Mouse (Mus musculus): ENCODE results near the gene Slc44a2. TPM values are rescaled to one million over a fixed set of nuclear protein-coding genes. Genes with fewer than 3 reads are reported as not detected.
"Not testable (repeated sequence)": the region's sequence is repeated elsewhere in the genome, so short reads cannot be mapped to it uniquely, and the experiment has no call there.

The Slc44a2 gene
- 10 to 100 TPM; 35.2 to 54.2 TPM for total RNA-seq (2021)
- long read RNA-seq, experiment 1, transcript Slc44a2-210 (22 exons, 3,478 nt): major isoform, 12 of 22 reads
- long read RNA-seq, experiment 1, partial matches to known transcripts: 2 of 22 reads
- long read RNA-seq, experiment 1, other reads (novel, unspliced or antisense): 8 of 22 reads
- long read RNA-seq, experiment 2, transcript Slc44a2-210 (22 exons, 3,478 nt): major isoform, 11 of 16 reads
- long read RNA-seq, experiment 2, partial matches to known transcripts: 1 of 16 reads
- long read RNA-seq, experiment 2, other reads (novel, unspliced or antisense): 4 of 16 reads

DNA sequence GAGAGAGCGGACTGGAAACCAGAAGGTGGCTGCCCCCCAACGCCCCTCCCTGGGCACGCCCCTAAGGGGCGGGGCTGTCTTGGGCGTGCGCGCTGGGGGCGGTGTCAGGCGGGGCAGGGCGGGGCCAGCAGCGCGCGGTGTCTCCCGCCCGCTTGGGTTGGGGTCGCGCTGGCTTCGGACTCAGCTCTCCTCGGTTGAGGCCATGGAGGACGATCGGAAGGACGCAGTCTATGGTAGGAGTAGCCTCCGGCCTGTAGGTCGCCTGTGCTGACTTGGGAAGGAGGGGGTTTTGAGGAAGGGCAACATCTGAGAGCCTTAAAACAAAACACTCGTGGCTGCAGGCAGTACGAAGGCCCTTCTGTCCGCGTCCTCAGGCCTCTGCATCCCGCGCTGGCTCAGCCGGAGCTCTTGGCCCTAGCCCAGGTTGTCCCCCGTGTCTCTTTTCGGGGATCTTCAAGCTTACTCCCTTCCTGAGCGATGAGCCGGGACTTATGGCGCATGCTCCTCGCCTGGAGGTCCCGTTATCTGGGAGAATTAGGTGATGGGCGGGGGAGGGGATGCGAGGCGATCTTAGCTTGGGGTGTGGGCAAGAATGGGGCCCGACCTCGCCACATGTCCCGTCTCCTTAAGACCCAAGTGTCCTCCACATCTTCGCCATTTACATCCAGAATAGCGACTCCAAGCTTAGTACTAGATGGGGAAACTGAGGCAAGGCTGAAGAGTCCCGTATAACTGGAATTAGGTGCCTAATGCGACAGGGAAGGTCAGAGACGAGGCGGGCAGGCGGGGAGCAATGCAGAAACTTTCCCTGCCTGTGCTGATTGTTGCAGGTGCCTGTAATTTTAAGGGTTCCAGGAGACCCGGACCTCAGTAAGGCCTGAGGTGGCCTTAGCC, at the start of gene Slc44a2:
Gene Slc44a2 (plus strand): TSS at position 80 of the 894 bp plus-strand sequence.
- peak; percentile 91 to 94 for DNase-seq

DNA sequence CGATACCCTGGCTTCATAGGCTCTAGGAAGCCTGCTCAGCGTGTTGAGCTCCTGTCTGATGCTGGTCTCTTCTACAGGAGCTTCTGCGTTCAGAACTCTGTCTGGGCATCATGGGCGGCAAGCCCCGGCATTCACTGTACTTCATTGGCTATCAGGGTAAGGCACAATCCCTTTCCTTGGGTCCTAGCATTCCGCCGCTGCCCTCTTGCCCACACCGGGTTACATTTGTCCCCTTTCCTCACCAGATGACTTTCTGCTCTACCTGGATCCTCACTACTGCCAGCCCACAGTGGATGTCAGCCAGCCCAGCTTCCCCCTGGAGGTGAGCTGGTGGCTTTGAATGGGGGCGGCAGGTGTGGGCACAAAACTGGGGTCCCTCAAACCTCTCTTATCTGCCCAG, 48.1 kb upstream of the Slc44a2 start:
- no peak for DNase-seq

DNA sequence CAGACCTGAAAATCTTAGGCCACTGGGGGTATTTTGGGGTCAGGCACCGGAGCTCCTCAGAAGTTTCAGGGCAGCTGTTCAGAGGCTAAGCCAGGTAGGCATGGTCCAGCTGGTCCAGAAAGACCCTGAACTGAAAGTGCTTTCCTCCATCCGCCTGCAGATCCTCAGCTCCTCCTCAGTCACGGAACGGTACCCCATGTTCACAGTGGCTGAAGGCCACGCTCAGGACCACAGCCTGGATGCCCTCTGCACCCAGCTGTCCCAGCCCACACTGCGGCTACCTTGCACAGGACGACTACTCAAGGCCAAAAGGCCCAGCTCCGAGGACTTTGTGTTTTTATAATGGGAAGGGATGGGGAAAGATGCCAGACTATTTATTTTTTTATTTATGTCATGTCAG, 47.4 kb upstream of the Slc44a2 start:
- DNase-seq: no peak

- DNase-seq: no peak
Observed at GRCm38 (mm10) chr9:21273520-21274228, 46.8 kb upstream of the Slc44a2 start.

GRCm38 (mm10) chr9:21274336-21274735, 46.2 kb upstream of the Slc44a2 start:
- DNase-seq: no peak

GRCm38 (mm10) chr9:21275013-21275710, 45.3 kb upstream of the Slc44a2 start:
- no peak for DNase-seq

DNA sequence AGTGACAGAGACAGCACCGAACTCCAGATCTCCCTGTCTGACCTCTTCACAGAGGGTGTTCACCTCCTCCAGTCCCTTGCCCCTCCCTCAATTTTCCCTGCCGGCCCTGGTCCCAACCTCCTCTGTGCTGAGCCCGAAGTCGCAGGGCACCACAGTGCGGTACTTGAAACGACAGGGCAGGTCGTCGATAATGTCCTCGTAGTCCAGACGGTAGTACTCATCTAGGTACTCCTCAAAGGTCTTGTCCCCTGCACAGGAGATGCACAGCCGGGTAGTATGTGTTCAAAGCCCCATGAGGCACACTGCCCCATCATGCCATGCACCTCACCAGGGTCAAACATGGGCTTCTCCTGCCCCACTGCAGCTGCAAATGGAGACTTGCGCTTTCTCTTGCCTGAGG, 44.8 kb upstream of the Slc44a2 start:
- no peak for DNase-seq

- peak; percentile 12 to 18 for DNase-seq
Observed at GRCm38 (mm10) chr9:21276307-21276706, 44.2 kb upstream of the Slc44a2 start.

- peak in 1 of 2 experiments; percentile 51 for DNase-seq
Observed at GRCm38 (mm10) chr9:21277776-21278175, 42.7 kb upstream of the Slc44a2 start.

- DNase-seq: no peak
Observed at GRCm38 (mm10) chr9:21283591-21283990, 36.9 kb upstream of the Slc44a2 start.

DNA sequence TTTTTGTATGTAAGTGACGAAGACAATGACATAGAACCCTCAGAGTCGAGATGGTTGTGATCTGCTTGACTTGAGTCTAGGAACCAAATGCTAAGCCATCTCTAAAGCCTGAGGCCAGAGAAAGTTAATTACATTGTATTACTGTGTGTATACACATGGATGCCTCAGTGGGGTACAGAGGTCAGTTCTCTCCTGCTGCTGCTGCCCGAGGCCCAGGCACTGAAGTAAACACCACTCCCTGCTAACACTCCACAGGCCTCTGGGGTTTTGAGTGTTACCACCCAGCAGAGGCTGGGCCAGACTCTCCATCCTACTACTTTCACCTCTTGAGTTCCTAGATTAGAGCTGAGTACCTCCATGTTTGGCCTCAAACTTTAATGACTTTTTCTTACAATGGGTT, 36.5 kb upstream of the Slc44a2 start:
- no peak for DNase-seq

GRCm38 (mm10) chr9:21286753-21287152, 33.7 kb upstream of the Slc44a2 start:
- DNase-seq: no peak

DNA sequence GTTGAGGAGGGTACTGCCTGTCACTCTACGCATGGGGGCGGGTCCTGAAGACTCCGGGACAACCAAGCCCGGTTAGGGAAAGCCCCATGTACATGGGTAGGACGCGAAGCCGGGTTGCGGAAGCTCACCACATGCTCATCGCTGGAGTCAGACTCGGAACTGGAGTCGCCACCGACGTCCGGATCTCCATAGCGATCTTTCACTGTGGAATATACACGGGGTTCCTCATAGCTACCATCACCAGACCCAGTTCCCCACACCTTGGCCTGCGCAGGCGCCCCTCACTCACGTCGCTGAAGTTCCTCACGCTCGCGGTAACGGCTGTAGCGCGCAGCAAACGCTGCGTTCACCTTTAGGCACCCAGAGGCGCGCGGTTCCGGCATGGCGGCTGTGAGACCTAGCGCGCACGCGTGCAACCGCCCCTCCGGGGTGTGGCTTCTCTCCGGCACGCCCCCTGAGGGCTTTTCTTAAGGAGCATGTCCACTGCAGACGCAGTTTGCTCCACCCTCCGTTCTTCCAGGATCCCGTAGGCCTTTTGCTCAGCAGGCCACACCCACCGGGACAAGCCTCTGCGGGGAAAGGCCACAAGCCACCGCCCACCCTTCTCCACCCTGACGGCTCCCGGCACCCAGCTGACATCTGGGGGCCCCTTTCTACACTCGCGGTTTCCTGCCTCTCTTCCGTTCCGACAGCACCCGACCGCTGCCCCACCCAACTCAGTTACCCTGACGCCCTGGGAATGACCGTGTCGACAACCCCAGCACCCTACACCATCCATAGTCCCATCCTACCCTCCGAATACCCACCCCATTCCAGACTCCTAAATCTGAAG, 32.7 kb upstream of the Slc44a2 start, which contains the start of gene Kri1:
Gene Kri1 (minus strand): TSS at position 399 of the 832 bp plus-strand sequence.
- peak; percentile 99 for DNase-seq

DNA sequence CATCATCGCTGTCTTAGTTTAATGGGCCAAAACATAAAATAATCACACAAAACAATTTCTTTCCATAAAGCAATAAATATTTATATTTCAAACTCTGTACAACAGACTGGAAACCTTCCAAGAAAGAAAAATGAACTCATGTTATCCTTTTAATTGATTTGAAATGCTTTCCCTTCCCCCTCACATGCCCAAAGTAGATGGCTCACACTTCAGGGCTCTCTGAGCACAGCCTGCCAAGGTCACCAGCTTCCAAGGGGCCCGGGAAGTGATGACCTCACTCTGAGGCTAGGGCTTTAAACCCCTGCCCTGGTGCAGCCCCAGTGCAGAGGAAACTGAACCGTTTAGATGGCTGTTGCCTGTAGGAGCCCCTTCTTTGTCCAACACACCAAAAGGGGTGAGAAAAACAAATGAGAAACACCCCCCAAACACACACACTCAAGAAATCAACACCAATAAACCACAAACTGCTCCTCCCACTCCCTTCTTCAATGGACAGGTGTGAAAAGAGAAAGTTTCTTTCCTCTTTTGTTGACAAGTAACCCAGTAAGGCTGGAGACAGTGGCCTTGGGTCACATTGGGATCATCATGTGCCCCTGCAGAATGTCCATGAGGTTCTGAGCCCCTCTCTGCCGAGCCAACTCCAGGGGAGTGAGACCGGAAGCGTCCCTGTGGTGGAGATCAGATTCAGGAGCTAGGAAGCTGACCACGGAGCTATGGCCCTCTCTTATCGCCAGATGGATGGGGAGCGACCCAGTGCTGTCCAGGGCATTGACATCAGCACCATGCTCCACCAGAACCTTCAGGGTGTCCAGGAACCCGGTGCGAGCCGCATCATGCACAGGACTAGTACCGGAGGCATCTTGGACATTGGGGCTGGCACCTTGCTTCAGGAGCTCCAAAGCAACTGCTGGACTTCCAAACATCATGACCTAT, 31.8 kb upstream of the Slc44a2 start:
- peak; percentile 46 to 69 for DNase-seq

- no peak for DNase-seq
Observed at GRCm38 (mm10) chr9:21289337-21289671, 31.2 kb upstream of the Slc44a2 start.

- DNase-seq: peak in 1 of 2 experiments; percentile 57
Observed at GRCm38 (mm10) chr9:21290589-21290988, 29.9 kb upstream of the Slc44a2 start.

DNA sequence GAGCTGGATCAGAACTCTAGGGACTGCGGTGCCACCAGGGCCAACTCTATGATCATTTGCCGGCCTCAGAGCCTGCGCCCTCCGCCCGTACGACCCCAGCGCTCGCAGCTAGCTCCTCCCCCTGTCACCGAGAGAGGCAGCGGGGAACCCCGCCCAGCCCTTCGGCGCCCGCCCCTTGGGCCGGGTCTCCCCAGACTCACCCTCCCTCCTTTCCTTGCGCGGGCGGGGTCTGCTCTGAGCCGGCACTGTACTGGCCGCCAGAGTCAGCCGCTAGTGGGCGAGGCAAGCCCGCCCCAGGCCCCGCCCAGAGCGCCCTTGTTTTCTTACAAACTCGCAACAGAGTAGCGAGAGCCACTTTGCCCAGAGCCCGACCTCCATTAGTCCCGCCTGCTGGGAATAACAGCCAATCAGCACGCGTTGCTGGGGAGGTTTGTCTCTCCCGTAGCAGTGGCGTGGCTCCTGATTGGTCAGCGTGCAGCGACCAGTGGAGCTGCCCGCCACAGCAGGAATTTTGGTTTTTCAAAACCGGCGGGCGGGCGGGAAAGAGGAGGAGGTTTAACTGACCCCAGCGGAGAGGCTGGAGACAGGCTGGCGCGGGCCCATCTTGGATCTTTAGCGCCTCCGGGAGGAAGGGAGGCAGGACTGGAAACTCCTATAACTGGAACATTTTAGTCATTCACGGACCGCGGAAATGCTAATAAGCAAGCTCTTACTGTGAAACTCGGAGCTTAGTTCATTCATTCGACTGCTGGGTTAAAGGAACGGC, 29.3 kb upstream of the Slc44a2 start, which contains the start of gene Cdkn2d:
Gene Cdkn2d (minus strand): TSS at position 386 of the 766 bp plus-strand sequence.
- peak; percentile 100 for DNase-seq

GRCm38 (mm10) chr9:21291868-21292267, 28.6 kb upstream of the Slc44a2 start:
- DNase-seq: not testable (repeated sequence)

- no peak for DNase-seq
Observed at GRCm38 (mm10) chr9:21292271-21292670, 28.2 kb upstream of the Slc44a2 start.

Measured in adrenal gland, postnatal 36 days (tissue).